Mouse (Mus musculus) heart, postnatal 0 days (tissue): Measurements from ENCODE around the gene 4931406P16Rik.

Experiments
- CTCF ChIP-seq: IDR thresholded peaks from 2 replicates; pipeline ENCODE4 v1.5.1; 2016; ENCODE audit warnings: antibody characterized with exemption, control low read depth, low read depth
- EP300 ChIP-seq: IDR thresholded peaks from 2 replicates; pipeline ENCODE4 v1.6.1; 2016; ENCODE audit warnings: antibody characterized with exemption, low read depth

DNA sequence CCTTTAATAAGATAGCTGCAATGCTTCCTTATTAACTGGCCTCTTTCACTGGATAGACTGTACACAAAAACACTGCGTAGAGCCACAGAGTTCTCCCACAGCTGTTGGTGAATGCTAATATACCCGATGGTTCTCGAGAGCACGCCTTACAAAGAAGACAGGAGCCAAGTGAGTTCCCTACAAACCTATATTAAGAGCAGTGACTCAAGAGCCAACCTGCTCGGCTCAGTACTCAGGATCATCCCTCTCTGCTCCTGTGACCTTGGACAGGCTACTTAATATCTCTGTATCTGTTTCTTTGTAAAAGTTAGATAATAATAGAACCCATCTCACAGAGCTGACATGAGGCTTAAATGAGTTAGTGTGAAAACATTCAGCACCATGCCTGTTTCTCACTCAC lies 36.8 kb upstream of the 4931406P16Rik start:
- no peak for TF ChIP-seq CTCF
- no peak for TF ChIP-seq EP300
